Mouse (Mus musculus): Measurements from ENCODE around the gene Ssh2. TPM values are rescaled to one million over a fixed set of nuclear protein-coding genes. Genes with fewer than 3 reads are reported as not detected.
"Not testable (repeated sequence)": the region's sequence is repeated elsewhere in the genome, so short reads cannot be mapped to it uniquely, and the experiment has no call there.

Ssh2 gene
- polyA plus RNA-seq, 1 experiment from 2014 or later = 8.1 TPM

DNA sequence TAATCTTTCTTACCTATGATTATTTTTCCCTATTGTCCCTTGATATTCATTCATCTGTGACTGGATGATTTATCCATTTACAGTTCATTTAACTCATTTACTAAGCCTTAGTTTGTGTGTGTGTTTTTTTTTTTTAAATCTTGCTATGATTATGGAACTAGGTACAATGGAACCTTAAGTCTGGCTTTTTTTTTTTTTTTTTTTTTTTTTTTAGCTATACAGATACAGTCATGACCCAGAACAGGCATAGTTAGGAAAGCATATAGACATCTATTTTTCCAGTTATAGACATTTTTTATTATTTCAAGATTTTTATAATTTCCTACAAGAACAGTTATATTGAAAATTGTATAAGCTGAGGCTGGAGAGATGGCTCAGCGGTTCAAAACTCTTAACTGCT, 19.2 kb downstream of the Ssh2 start:
- 100% methylated on average over 1 of the region's 1 CpGs for WGBS
- no peak overlapping the region for H3K9ac ChIP-seq
- H3K4me1 ChIP-seq = peaks cover 4% of the 10 kb centered on the region; the same call in 1 of the 2 replicates
- H3K27me3 ChIP-seq = no peaks in the 10 kb centered on the region
- H3K36me3 ChIP-seq = no peaks in the 10 kb centered on the region
- no peak overlapping the region for H3K4me2 ChIP-seq
- ATAC-seq (replicated peaks; ENCODE audit: low FRiP score) = no peak
- no peak overlapping the region for H3K4me3 ChIP-seq (replicated peaks)
- H3K9me3 ChIP-seq (replicated peaks) = no peaks in the 10 kb centered on the region
- no peak overlapping the region for H3K27ac ChIP-seq

DNA sequence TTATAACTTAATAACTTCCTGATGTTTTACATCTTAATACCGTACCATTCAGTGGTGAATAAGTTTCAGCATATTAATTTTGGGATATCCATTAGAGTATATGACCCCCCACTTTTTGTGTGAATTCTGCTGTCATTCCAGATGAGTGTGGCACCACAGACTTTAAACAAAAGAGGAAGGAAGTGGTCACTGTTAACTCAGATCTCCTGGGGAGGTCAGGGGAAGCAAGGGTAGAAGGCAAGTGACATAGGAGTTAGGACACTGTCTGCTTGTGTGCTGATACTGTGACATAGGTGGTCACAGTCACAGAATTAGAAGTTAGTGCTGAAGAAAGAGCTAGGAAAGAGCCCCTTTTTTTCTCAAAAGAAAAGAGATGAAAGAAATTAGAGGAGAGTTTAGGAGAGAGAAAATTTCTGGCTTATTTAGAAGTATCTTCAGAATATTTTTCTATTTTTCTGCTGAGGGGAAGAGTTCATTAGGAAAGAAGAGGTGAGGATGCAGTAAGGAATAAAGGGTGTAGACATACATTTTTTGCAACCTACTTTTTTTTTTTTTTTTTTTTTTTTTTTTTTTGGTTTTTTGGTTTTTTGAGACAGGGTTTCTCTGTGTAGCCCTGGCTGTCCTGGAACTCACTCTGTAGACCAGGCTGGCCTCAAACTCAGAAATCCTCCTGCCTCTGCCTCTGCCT, 23.7 kb downstream of the Ssh2 start:
- Histone ChIP-seq H3K9ac (no peak overlapping the region), H3K4me1 (peaks cover 4% of the 10 kb centered on the region; the same call in 1 of the 2 replicates), H3K36me3 (no peaks in the 10 kb centered on the region), H3K27ac (no peak overlapping the region), H3K4me2 (no peak overlapping the region), H3K27me3 (no peaks in the 10 kb centered on the region), H3K4me3 (replicated peaks) (no peak overlapping the region), H3K9me3 (replicated peaks) (no peaks in the 10 kb centered on the region)
- no peak for ATAC-seq (replicated peaks; ENCODE audit: low FRiP score)
- WGBS = 89% methylated on average over 1 of the region's 1 CpGs

DNA sequence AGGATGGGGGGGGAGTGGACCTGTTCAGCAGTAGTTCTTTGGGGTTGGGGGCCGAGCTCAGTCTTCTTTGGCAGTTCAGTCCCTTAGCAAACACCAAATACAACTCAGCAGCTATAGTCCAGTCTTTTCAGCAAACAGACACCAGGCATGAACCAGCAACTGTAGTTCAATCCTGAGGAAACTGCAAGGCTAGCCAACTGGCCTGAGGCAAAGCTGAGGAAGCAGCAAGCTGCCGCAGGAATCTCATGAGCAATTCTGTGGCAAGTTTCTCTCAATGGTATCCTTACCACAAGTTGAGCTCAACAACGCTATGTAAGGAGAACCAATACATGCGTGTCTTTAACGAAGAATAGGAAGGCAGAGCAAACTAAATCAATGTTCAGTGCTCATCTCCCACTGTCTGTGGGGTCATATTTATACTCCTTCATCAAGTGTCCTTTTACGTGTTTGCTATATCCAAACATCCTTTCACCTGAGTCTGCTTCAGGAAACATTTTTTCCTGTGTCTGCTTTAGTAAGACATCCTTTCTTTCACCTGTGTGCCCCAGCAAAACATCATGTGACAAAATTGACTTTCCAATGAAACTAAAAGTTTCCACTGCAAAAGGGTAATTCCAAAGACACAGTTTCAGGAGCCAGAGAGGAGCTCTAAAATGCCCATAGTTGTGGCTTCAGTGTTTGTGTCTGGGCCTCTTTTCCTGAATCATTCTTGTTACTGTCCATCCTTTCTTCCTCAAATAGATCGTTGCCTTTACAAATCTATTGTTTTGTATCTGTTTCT, 24.6 kb downstream of the Ssh2 start:
- Histone ChIP-seq H3K4me2 (no peak overlapping the region), H3K27ac (no peak overlapping the region), H3K27me3 (no peaks in the 10 kb centered on the region), H3K36me3 (no peaks in the 10 kb centered on the region), H3K4me3 (replicated peaks) (no peak overlapping the region), H3K4me1 (peaks cover 4% of the 10 kb centered on the region; the same call in 1 of the 2 replicates), H3K9me3 (replicated peaks) (no peaks in the 10 kb centered on the region), H3K9ac (no peak overlapping the region)
- WGBS = 83% methylated on average over 7 of the region's 7 CpGs
- ATAC-seq (replicated peaks; ENCODE audit: low FRiP score) = no peak

DNA sequence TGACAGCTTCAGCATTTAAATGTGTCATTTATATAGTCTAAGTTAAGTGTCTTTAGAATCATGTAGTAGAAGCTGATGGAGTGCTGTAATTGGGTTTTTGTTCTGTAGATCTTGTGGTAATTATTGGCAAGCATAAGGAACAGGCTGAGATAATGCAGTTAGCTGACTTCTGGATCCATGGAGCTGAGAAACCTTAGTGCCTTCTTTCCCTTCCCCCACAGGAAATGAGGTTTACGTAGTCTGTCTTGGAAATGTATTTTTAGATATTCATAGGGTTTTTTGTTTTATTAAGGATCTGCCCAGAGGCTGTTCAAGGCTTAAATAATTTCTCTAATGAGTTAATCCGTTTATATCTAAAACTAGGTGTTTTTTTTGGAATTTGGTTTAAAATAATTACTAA, 26.8 kb downstream of the Ssh2 start:
- no peak overlapping the region for H3K4me3 ChIP-seq (replicated peaks)
- H3K36me3 ChIP-seq = no peaks in the 10 kb centered on the region
- 57% methylated on average over 2 of the region's 2 CpGs for WGBS
- no peaks in the 10 kb centered on the region for H3K27me3 ChIP-seq
- no peak overlapping the region for H3K4me2 ChIP-seq
- no peak overlapping the region for H3K27ac ChIP-seq
- ATAC-seq (replicated peaks; ENCODE audit: low FRiP score) = no peak
- no peaks in the 10 kb centered on the region for H3K9me3 ChIP-seq (replicated peaks)
- no peak overlapping the region for H3K9ac ChIP-seq
- peaks cover 4% of the 10 kb centered on the region; the same call in 1 of the 2 replicates for H3K4me1 ChIP-seq

DNA sequence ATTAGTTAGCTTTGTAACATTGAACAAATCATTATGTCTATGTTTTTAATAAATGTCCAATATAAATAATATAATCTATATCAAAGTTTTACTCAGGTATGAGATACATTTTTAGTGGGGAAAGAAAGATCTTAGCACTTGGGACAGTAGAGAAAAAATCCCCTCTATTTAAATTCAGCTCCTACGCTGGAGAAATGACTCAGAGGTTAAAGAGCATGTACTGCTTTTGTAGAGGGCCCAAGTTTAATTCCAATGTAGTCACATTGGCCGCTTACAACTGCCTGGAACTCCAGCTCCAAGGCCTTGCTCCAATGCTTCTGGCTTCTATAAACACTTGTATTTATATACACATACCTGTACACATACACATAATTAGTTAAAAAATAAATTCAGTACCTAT, 36.7 kb downstream of the Ssh2 start:
- Histone ChIP-seq H3K4me3 (replicated peaks) (no peak overlapping the region), H3K9me3 (replicated peaks) (no peaks in the 10 kb centered on the region), H3K4me1 (no peaks in the 10 kb centered on the region), H3K27ac (no peak overlapping the region), H3K4me2 (no peak overlapping the region), H3K36me3 (no peaks in the 10 kb centered on the region), H3K27me3 (no peaks in the 10 kb centered on the region), H3K9ac (no peak overlapping the region)
- 65% methylated on average over 2 of the region's 2 CpGs for WGBS
- ATAC-seq (replicated peaks; ENCODE audit: low FRiP score) = no peak

DNA sequence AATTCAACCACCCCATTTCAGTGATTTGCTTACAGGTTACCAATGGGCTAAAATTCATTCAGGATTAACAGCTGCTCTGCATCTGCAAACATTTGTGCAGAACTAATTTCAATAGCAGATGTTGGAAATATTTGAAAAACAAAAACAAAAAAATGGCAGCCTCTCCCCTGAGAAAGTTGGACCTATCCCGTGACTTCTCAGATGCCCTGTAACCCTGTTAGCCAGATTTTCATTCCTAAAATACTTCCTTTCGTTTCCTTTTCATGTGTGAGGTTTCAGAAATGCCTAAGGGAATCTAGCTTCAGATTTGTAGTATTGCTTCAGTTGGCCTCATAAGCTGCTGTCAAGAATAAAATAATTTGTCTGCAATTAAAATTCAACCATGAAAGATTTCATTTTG, 43.4 kb downstream of the Ssh2 start:
- Histone ChIP-seq H3K27me3 (no peaks in the 10 kb centered on the region), H3K9ac (no peak overlapping the region), H3K36me3 (no peaks in the 10 kb centered on the region), H3K9me3 (replicated peaks) (no peaks in the 10 kb centered on the region), H3K27ac (no peak overlapping the region), H3K4me1 (0 out of 2 replicates have a peak, but pooled peaks cover 3% of the 10 kb centered on the region), H3K4me3 (replicated peaks) (no peak overlapping the region), H3K4me2 (no peak overlapping the region)
- 43% methylated on average over 2 of the region's 2 CpGs for WGBS
- ATAC-seq (replicated peaks; ENCODE audit: low FRiP score) = no peak

DNA sequence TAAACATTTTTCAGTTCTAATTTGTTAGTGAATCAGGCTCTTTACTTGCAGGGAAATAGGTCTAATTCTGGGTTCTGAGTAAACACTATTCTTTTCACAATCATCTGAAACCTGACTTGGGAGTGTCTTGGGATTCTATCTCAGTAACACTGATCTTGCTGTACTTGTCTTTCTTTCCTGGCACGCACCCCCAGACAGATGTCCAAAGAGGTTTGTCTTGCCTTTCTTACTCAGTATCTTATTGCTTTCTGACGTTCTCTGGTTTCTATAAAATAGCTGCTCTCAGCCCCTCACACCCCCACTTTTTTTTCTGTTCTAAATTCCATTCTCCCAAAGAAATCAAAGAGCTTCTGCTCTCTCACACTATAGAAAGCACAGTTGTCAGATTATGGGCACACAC, 51.3 kb downstream of the Ssh2 start:
- H3K4me2 ChIP-seq = no peak overlapping the region
- no peak for ATAC-seq (replicated peaks; ENCODE audit: low FRiP score)
- H3K27ac ChIP-seq = no peak overlapping the region
- WGBS = 51% methylated on average over 2 of the region's 2 CpGs
- H3K27me3 ChIP-seq = no peaks in the 10 kb centered on the region
- H3K9me3 ChIP-seq (replicated peaks) = no peaks in the 10 kb centered on the region
- no peaks in the 10 kb centered on the region for H3K4me1 ChIP-seq
- no peaks in the 10 kb centered on the region for H3K36me3 ChIP-seq
- H3K9ac ChIP-seq = no peak overlapping the region
- no peak overlapping the region for H3K4me3 ChIP-seq (replicated peaks)

DNA sequence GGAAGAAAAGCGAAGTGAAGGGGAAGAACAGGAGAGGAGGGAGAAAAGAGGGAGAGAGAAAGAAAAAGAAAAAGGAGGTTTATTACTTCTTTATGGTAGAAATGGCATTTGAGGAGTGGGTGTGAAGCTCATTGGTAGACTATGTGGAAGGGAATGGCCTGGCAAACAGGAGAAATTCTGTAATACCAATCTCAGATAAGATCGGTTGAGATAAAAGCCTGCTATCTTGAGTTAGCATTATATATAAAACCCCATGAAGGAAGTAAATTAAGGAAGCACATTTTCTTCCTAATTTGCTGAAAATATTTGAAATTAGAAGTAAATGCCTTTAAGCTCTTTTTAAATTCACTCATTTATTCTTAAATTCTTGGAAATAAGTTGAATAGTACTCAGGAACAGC, 59.9 kb downstream of the Ssh2 start:
- WGBS = 83% methylated on average over 2 of the region's 2 CpGs
- no peak for ATAC-seq (replicated peaks; ENCODE audit: low FRiP score)
- Histone ChIP-seq H3K4me1 (no peaks in the 10 kb centered on the region), H3K27ac (no peak overlapping the region), H3K9me3 (replicated peaks) (no peaks in the 10 kb centered on the region), H3K4me3 (replicated peaks) (no peak overlapping the region), H3K27me3 (no peaks in the 10 kb centered on the region), H3K9ac (no peak overlapping the region), H3K36me3 (no peaks in the 10 kb centered on the region), H3K4me2 (no peak overlapping the region)

DNA sequence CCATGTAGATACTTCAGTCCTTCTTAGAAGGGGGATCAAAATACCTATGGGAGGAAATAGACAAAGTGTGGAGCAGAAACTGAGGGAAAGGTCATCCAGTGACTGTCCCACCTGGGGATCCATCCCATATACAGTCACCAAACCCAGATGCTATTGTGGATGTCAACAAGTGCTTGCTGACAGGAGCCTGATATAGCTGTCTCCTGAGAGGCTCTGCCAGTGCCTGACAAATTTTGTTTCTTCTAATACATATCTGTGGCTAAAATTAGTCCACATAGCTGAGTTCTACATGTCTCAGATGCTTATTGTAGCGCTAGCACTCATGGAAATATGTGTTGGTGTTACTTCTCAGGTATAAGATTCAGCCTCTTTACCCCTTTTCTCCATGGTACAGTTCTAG, 62.5 kb downstream of the Ssh2 start:
- H3K27ac ChIP-seq; H3K4me3 ChIP-seq (replicated peaks); H3K4me1 ChIP-seq; H3K27me3 ChIP-seq; ATAC-seq (replicated peaks; ENCODE audit: low FRiP score); H3K9me3 ChIP-seq (replicated peaks); H3K36me3 ChIP-seq; H3K4me2 ChIP-seq; H3K9ac ChIP-seq: not testable (repeated sequence)
- WGBS = 93% methylated on average over 1 of the region's 1 CpGs

DNA sequence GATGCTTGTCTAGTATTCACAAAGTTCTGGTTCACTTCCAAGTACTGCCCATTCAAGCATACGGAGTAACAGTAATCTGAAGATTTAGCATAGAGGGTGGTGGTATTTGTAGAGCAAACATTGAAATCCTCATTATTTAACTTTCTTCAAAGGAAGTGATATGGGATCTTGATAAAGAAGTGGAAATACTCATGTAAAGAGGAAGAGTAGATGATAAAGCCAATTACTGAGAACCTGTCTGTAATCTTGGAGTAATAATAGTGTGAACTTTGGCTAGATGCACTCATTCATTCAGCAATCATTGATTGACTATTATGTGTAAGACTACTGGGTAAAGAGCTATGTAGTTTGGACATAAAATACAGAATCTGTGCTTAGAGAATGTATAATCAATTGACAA, 64.1 kb downstream of the Ssh2 start:
- no peak overlapping the region for H3K9ac ChIP-seq
- H3K27me3 ChIP-seq = no peaks in the 10 kb centered on the region
- H3K4me2 ChIP-seq = no peak overlapping the region
- 90% methylated on average over 1 of the region's 1 CpGs for WGBS
- H3K4me1 ChIP-seq = no peaks in the 10 kb centered on the region
- H3K36me3 ChIP-seq = no peaks in the 10 kb centered on the region
- no peaks in the 10 kb centered on the region for H3K9me3 ChIP-seq (replicated peaks)
- H3K27ac ChIP-seq = no peak overlapping the region
- ATAC-seq (replicated peaks; ENCODE audit: low FRiP score) = no peak
- H3K4me3 ChIP-seq (replicated peaks) = no peak overlapping the region

DNA sequence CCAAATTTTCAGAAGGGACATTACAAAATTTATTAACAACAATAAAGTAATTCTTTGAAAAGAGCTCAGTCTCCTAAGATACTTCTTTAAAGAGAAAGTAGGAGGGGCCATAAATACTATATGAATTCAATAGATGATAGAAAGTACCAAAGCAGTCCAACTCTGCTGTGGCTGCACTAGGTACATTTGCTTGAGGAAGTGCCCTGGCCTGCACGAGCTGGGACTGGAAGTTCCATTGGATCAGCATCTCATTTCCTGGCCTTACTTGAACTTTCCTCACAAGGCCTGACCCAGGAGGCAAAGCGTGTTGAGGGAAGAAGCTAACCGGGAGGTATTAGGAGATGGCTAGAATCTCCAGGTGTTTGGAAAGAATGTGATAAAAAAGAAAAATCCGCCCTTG, 75.4 kb downstream of the Ssh2 start:
- H3K27ac ChIP-seq = no peak overlapping the region
- no peaks in the 10 kb centered on the region for H3K36me3 ChIP-seq
- no peaks in the 10 kb centered on the region for H3K4me1 ChIP-seq
- WGBS = 70% methylated on average over 4 of the region's 4 CpGs
- H3K9ac ChIP-seq = no peak overlapping the region
- no peak for ATAC-seq (replicated peaks; ENCODE audit: low FRiP score)
- H3K9me3 ChIP-seq (replicated peaks) = no peaks in the 10 kb centered on the region
- H3K27me3 ChIP-seq = no peaks in the 10 kb centered on the region
- no peak overlapping the region for H3K4me3 ChIP-seq (replicated peaks)
- H3K4me2 ChIP-seq = no peak overlapping the region

DNA sequence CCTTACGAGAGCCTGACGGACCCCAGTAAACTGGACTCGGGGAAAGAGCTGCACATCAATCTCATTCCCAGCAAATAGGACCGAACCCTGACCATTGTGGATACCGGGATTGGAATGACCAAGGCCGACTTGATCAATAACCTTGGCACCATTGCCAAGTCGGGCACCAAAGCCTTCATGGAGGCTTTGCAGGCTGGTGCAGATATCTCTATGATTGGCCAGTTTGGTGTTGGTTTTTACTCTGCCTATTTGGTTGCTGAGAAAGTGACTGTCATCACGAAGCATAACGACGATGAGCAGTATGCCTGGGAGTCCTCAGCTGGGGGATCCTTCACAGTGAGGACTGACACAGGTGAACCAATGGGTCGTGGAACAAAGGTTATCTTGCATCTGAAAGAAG, 77.6 kb downstream of the Ssh2 start:
- WGBS = 94% methylated on average over 11 of the region's 11 CpGs
- not testable (repeated sequence) for ATAC-seq (replicated peaks; ENCODE audit: low FRiP score); H3K4me2 ChIP-seq

More for the DNA sequence above, 77.6 kb downstream of the Ssh2 start:
- not testable (repeated sequence) for H3K9me3 ChIP-seq (replicated peaks); H3K9ac ChIP-seq; H3K4me1 ChIP-seq; H3K36me3 ChIP-seq; H3K27me3 ChIP-seq; H3K4me3 ChIP-seq (replicated peaks); H3K27ac ChIP-seq

All from kidney, embryonic 15.5 days (tissue).